Mouse (Mus musculus) embryonic fibroblast, embryonic 13.5 days (primary cell): ENCODE results near the gene Kif26b.

Experiments used
- CTCF ChIP-seq: IDR thresholded peaks from 2 replicates; pipeline ENCODE4 v1.5.1; 2011; ENCODE audit warnings: mild to moderate bottlenecking, control low read depth, low read length, moderate library complexity, borderline replicate concordance; ENCODE audit not compliant: insufficient read depth
- POLR2A ChIP-seq: IDR thresholded peaks from 2 replicates; pipeline ENCODE4 v1.6.1; 2011; ENCODE audit warnings: low read depth, mild to moderate bottlenecking, control low read depth, low read length, moderate library complexity

- TF ChIP-seq POLR2A (no peak), CTCF (no peak)
Observed at GRCm38 (mm10) chr1:178483854-178484253, 45.1 kb upstream of the Kif26b start.
